Mouse (Mus musculus): ENCODE results near the gene Sdk2.

DNA sequence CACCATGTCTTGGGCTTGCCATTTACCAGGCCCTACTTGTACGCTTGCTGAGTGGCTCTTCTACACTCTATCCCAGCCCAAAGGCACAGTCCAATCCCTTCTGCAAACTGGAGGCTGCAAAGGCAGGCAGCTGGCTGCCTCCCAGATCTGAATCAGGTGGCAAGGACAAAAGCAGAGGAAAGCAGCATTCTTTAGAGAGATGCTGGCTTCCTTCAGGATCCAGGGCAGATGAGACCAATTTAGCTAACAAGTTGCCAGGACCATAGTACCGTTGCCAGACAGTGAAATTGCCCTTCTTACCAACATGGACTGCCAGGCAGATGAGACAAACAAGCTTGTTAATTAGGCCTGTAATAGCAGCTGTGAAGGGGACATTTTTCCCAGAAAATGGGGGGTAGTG is 96.8 kb downstream of the Sdk2 start:
- TF ChIP-seq CTCF (IDR thresholded peaks at IDR 0.05; ENCODE audit: borderline replicate concordance, extremely low read depth, insufficient read depth, insufficient read length) = no peak
- no peak for TF ChIP-seq POLR2A (IDR thresholded peaks at IDR 0.05; ENCODE audit: borderline replicate concordance, extremely low read depth, insufficient read depth, insufficient read length, poor library complexity, severe bottlenecking)
